Mouse (Mus musculus): ENCODE measurements around the gene Plpp1.

Plpp1 gene

GRCm38 (mm10) chr13:112860911-112861310, 60.3 kb downstream of the Plpp1 start:
- DNase-seq (ENCODE audit: low spot score), result no peak

GRCm38 (mm10) chr13:112861825-112862306, 61.3 kb downstream of the Plpp1 start:
- DNase-seq (ENCODE audit: low spot score), result no peak

DNA sequence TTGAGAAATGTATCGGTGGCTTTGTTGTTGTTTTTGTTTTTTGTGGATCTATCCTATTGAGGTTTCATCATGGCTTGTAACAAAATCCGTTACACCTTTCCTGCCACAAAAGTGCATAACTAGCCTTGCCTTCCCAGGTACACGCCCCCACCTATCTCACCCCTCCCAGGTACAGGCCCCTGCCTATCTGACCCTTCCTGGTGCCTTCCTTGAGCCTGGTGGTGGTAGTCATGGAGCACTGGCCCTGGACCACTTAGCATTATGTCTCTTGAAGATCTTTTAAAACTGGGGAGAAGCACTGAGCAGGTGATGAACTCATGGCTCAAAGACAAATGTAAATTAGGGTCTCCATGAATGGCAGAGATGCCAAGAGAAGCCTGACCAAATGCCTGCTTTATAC, 61.8 kb downstream of the Plpp1 start:
- DNase-seq (ENCODE audit: low spot score), result no peak

GRCm38 (mm10) chr13:112862978-112863677, 62.5 kb downstream of the Plpp1 start:
- DNase-seq (ENCODE audit: low spot score), result no peak

DNA sequence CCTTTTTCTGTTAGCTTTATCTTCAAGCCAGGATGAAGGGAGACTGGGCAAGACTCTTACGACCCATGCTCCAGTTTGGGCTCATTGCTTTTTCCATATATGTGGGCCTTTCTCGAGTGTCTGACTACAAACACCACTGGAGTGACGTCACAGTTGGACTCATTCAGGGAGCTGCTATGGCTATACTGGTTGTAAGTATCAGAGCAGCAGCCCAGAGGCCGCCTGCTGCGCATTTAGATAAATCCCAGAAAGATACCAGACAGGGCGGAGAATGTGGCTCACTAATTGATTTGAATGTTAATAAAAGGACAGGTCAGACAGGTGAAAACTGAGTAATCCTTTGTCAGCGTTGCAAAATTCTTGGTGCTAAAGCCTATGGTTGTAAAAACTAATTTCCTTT, 66.2 kb downstream of the Plpp1 start:
- no peak for DNase-seq (ENCODE audit: low spot score)

GRCm38 (mm10) chr13:112867381-112867780, 66.8 kb downstream of the Plpp1 start:
- DNase-seq (ENCODE audit: low spot score), result no peak

GRCm38 (mm10) chr13:112870039-112870690, 69.6 kb downstream of the Plpp1 start:
- DNase-seq (ENCODE audit: low spot score), result no peak

DNA sequence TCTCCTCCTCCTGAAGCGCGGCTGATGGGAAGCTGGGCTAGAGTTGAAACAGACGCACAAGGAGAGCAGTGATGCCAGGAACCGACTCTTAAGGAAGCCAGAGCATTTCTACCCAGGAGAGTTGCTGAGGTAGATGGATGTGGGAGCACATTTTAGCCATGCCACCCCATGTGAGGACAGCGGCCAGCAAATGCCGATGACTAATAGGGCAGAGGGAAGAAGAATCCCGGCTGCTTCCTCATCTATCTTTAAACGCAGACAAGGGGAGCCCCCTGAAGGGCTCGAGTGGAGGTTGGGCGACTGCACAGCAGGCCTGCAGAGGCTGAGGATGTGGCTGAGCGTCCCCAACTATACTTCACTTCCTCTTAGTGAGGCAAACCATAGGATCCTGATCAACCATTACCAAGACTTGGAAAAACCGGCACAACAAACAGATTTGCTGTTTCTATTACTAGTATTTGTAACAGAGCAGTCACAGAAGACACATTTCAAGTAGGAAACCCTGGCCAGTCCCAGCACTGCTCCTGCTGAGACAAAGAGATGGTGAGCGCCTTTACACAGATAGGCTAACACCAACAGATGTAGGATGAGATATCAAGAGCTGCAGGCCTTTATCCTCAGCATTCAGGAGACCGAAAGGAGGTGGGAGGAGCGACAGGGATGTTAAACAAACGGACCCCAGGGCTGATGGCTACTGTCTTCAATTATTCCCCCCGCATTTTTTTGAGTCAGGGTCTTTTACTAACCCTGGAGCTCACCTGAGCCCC, 71.1 kb downstream of the Plpp1 start:
- DNase-seq (ENCODE audit: low spot score), result peak; percentile 21

GRCm38 (mm10) chr13:112887234-112887633, 86.6 kb downstream of the Plpp1 start:
- DNase-seq (ENCODE audit: low spot score), result no peak

- no peak for DNase-seq (ENCODE audit: low spot score)
These were observed 101.6 kb downstream of the Plpp1 start for GRCm38 (mm10) chr13:112902176-112902575.

DNA sequence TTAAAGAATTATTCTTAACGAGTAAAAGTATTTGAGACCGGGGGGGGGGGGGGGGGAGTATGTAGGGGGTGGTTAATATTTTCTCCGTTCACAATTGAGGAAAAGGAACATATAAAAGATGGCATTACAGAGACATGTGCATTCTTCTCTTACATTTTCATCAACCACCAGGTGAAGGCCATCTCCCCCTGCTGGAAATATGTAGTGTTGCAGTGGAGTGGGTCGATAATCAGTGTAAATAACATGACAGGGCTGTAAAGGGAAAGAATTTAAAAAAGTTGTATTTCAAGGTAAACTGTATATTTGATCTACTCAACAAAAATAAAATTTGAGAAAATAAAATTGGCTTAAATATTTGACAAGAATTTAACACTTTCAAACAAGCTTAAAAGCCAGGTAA, 109.1 kb downstream of the Plpp1 start:
- DNase-seq (ENCODE audit: low spot score), result peak; percentile 35

- DNase-seq (ENCODE audit: low spot score), result no peak
These were observed 109.8 kb downstream of the Plpp1 start for GRCm38 (mm10) chr13:112910434-112910833.
